Mouse (Mus musculus) left cerebral cortex, postnatal 36 days (tissue): ENCODE measurements around the gene Ckap4. TPM values are rescaled to one million over a fixed set of nuclear protein-coding genes. Genes with fewer than 3 reads are reported as not detected.

Experiments used
- DNase-seq, 2 experiments: peaks; one replicate each; pipeline ENCODE4 v3.0.0; 2021 to 2022; ENCODE audit warnings: low spot score in 2 of 2, mixed read lengths in 1 of 2
- intact Hi-C: fragments of 180-260 bp; cut with DNase I; formaldehyde crosslinking; loops from one replicate; pipeline ENCODE4 v1.15.1; 2025
- total RNA-seq, 2 experiments: library from RNA; stranded (reverse); gene quantifications; 2 replicates each; pipeline ENCODE4 v1.2.3; 2021

Gene Ckap4
- total RNA-seq, 2 experiments from 2014 or later: 22.3 to 23.5 TPM

GRCm38 (mm10) chr10:84552477-84552876 lies 18.6 kb upstream of the Ckap4 start:
- DNase-seq: no peak
- intact Hi-C loops: no loop called here

- intact Hi-C loops: no loop called here
- DNase-seq: no peak
Observed at GRCm38 (mm10) chr10:84551846-84552245, 18.0 kb upstream of the Ckap4 start.

GRCm38 (mm10) chr10:84549920-84550293 lies 16.0 kb upstream of the Ckap4 start:
- no peak for DNase-seq
- intact Hi-C loops: no loop called here

GRCm38 (mm10) chr10:84549146-84549919 lies 15.5 kb upstream of the Ckap4 start:
- DNase-seq: no peak
- intact Hi-C loops: no loop called here

- DNase-seq: no peak
- intact Hi-C loops: no loop called here
Observed at GRCm38 (mm10) chr10:84544841-84545610, 11.2 kb upstream of the Ckap4 start.

GRCm38 (mm10) chr10:84542802-84543658 lies 9.2 kb upstream of the Ckap4 start:
- intact Hi-C loops: no loop called here
- DNase-seq: no peak

- DNase-seq: no peak
- intact Hi-C loops: no loop called here
Observed at GRCm38 (mm10) chr10:84539651-84540050, 5.8 kb upstream of the Ckap4 start.

GRCm38 (mm10) chr10:84535859-84536258 lies 2.0 kb upstream of the Ckap4 start:
- intact Hi-C loops: no loop called here
- no peak for DNase-seq

- intact Hi-C loops: no loop called here
- no peak for DNase-seq
Observed at GRCm38 (mm10) chr10:84535458-84535857, 1.6 kb upstream of the Ckap4 start.

- peak; percentile 37 to 65 for DNase-seq
- intact Hi-C loops: loop anchor here (5.0 kb wide), 2 partner anchors 44 to 89 kb away; partner anchors contain the start of genes Polr3b and Tcp11l2
Observed at GRCm38 (mm10) chr10:84532911-84533882, 665 bp downstream of the Ckap4 start.

GRCm38 (mm10) chr10:84532191-84532889 lies 1.5 kb downstream of the Ckap4 start:
- intact Hi-C loops: loop anchor here (5.0 kb wide), 2 partner anchors 45 to 90 kb away; partner anchors contain the start of genes Polr3b and Tcp11l2
- no peak for DNase-seq

- intact Hi-C loops: loop anchor here (5.0 kb wide), 2 partner anchors 46 to 91 kb away; partner anchors contain the start of genes Polr3b and Tcp11l2
Observed at GRCm38 (mm10) chr10:84531576-84531975, 2.3 kb downstream of the Ckap4 start.

GRCm38 (mm10) chr10:84530388-84530787 lies 3.5 kb downstream of the Ckap4 start:
- intact Hi-C loops: loop anchor here (5.0 kb wide), 2 partner anchors 47 to 92 kb away; partner anchors contain the start of genes Polr3b and Tcp11l2
- DNase-seq: no peak

More at GRCm38 (mm10) chr10:84531576-84531975, 2.3 kb downstream of the Ckap4 start:
- DNase-seq: no peak

GRCm38 (mm10) chr10:84527631-84528030 lies 6.2 kb downstream of the Ckap4 start:
- intact Hi-C loops: no loop called here
- no peak for DNase-seq

- intact Hi-C loops: no loop called here
- DNase-seq: no peak
Observed at GRCm38 (mm10) chr10:84527070-84527469, 6.8 kb downstream of the Ckap4 start.

- no peak for DNase-seq
- intact Hi-C loops: no loop called here
Observed at GRCm38 (mm10) chr10:84526488-84526887, 7.4 kb downstream of the Ckap4 start.

- intact Hi-C loops: no loop called here
- no peak for DNase-seq
Observed at GRCm38 (mm10) chr10:84523682-84524081, 10.2 kb downstream of the Ckap4 start.

GRCm38 (mm10) chr10:84516414-84516927 lies 17.4 kb downstream of the Ckap4 start:
- no peak for DNase-seq
- intact Hi-C loops: loop anchor here (5.0 to 10.0 kb wide), 2 partner anchors 101 to 528 kb away; no protein-coding TSS in a partner anchor
